Mouse (Mus musculus) bone marrow macrophage, adult 2 months (primary cell): Measurements from ENCODE around the gene Rad18.

Source experiments
- CTCF ChIP-seq: IDR thresholded peaks from 2 replicates; pipeline ENCODE4 v1.5.1; 2012; ENCODE audit warnings: low read depth, mild to moderate bottlenecking, low read length, moderate library complexity
- POLR2A ChIP-seq: IDR thresholded peaks from 2 replicates; pipeline ENCODE4 v1.6.1; 2012; ENCODE audit warnings: mild to moderate bottlenecking, low read depth, low read length, borderline replicate concordance

DNA sequence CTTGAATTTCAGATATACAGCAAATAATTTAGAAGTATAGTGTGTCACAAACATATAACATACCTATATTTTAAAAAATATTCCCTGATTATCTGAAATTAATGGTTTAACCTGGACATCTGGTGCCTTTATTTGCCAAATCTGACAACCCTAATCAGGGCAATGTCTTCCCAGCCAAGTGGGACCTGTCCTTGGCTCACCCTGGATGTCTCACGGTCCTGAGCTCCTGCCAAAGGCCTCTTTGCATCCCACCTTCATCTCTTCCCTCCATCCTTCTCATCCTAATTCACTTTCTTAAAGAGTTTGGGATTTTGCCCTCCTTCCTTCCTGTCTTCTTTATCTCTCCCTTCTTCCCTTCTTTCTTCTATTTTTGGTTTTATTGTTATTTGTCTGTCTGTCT, 2.6 kb upstream of the Rad18 start:
- no peak for TF ChIP-seq POLR2A
- TF ChIP-seq CTCF, result no peak
